Mouse (Mus musculus) ES-E14 (cell line): ENCODE measurements around the gene Ano6. TPM values are rescaled to one million over a fixed set of nuclear protein-coding genes. Genes with fewer than 3 reads are reported as not detected.

Source experiments
- DNase-seq: peaks from one replicate; pipeline ENCODE4 v3.0.0-alpha.2; 2013; ENCODE audit warnings: low read depth, low spot score
- H3K27ac ChIP-seq: 2 replicates; pipeline ENCODE4 v1.5.1; 2012; ENCODE audit warnings: low read depth, mild to moderate bottlenecking, low read length, moderate library complexity, mixed read lengths; ENCODE audit not compliant: poor library complexity, insufficient read depth, severe bottlenecking
- H3K36me3 ChIP-seq: 2 replicates; pipeline ENCODE4 v1.6.1; 2012; ENCODE audit warnings: mild to moderate bottlenecking, low read length, moderate library complexity, mixed read lengths; ENCODE audit not compliant: control insufficient read depth, poor library complexity, insufficient read depth, severe bottlenecking
- H3K4me1 ChIP-seq, 2 experiments: fragments of 150-350 bp in 1 of 2; sonication (generic) in 1 of 2; 2 replicates each; pipeline ENCODE4 v1.6.1; 2012; ENCODE audit warnings: low read length in 2 of 2, mild to moderate bottlenecking in 1 of 2, mixed read lengths in 1 of 2; ENCODE audit not compliant: control insufficient read depth in 2 of 2, insufficient read depth in 2 of 2, poor library complexity in 1 of 2
- H3K4me3 ChIP-seq, 2 experiments: fragments of 150-350 bp in 1 of 2; sonication (generic) in 1 of 2; 2 replicates each; pipeline ENCODE4 v1.5.1; 2012; ENCODE audit warnings: low read length in 2 of 2, low read depth in 1 of 2, mild to moderate bottlenecking in 1 of 2, mixed read lengths in 1 of 2; ENCODE audit not compliant: insufficient read depth in 1 of 2, poor library complexity in 1 of 2, severe bottlenecking in 1 of 2
- H3K9ac ChIP-seq: 2 replicates; pipeline ENCODE4 v1.6.1; 2012; ENCODE audit warnings: low read depth, mild to moderate bottlenecking, low read length, mixed read lengths; ENCODE audit not compliant: poor library complexity, insufficient read depth, severe bottlenecking
- H3K9me3 ChIP-seq: fragments of 150-350 bp; sonication (generic); 2 replicates; pipeline ENCODE4 v1.6.1; 2012; ENCODE audit warnings: low read depth, mild to moderate bottlenecking, low read length; ENCODE audit not compliant: control insufficient read depth, insufficient read depth
- CHD2 ChIP-seq: IDR thresholded peaks from 2 replicates; pipeline ENCODE4 v1.6.1; 2014; ENCODE audit warnings: mild to moderate bottlenecking, low read depth, low read length, inconsistent platforms
- HCFC1 ChIP-seq: IDR thresholded peaks from 2 replicates; pipeline ENCODE4 v1.6.1; 2012; ENCODE audit warnings: low read length, inconsistent platforms, borderline replicate concordance; ENCODE audit not compliant: insufficient read depth
- MAFK ChIP-seq: IDR thresholded peaks from 2 replicates; pipeline ENCODE4 v1.6.1; 2014; ENCODE audit warnings: mild to moderate bottlenecking, low read depth, low read length, inconsistent platforms; ENCODE audit not compliant: insufficient read depth
- ZC3H11A ChIP-seq: IDR thresholded peaks from 2 replicates; pipeline ENCODE4 v1.6.1; 2012; ENCODE audit warnings: low read depth, mild to moderate bottlenecking, inconsistent platforms, low read length, borderline replicate concordance
- ZNF384 ChIP-seq: IDR thresholded peaks from 2 replicates; pipeline ENCODE4 v1.6.1; 2012; ENCODE audit warnings: low read depth, low read length, inconsistent platforms
- in situ Hi-C, 2 experiments: fragments of 600-800 bp; cut with MboI; formaldehyde crosslinking; loops; one replicate each; pipeline ENCODE4 v1.15.1; 2025; ENCODE audit warnings: low sequenced_read_pairs in 2 of 2, inconsistent platforms in 1 of 2; ENCODE audit not compliant: unreplicated experiment in 2 of 2
- total RNA-seq: library from RNA; depleted of rRNA; stranded (reverse); fragments of 300-350 nt; gene quantifications from 2 replicates; pipeline ENCODE4 v1.2.3, GENCODE M21; 2012

Ano6 gene
- total RNA-seq, 1 experiment: 48.6 TPM

GRCm38 (mm10) chr15:95758696-95759434, 31.8 kb upstream of the Ano6 start:
- Histone ChIP-seq H3K9me3 (no peaks in the 10 kb centered on the region), H3K27ac (no peak overlapping the region), H3K4me1 (no peaks in the 10 kb centered on the region; a peak in 1 of 4 replicates), H3K4me3 (no peak overlapping the region), H3K9ac (no peak overlapping the region), H3K36me3 (no peaks in the 10 kb centered on the region)
- TF ChIP-seq ZC3H11A: no peak
- TF ChIP-seq CHD2: no peak
- TF ChIP-seq MAFK: no peak
- TF ChIP-seq ZNF384: no peak
- TF ChIP-seq HCFC1: no peak
- in situ Hi-C loops: no loop called here
- no peak for DNase-seq

GRCm38 (mm10) chr15:95759857-95760256, 30.8 kb upstream of the Ano6 start:
- Histone ChIP-seq H3K27ac (no peak overlapping the region), H3K4me1 (no peaks in the 10 kb centered on the region; a peak in 1 of 4 replicates), H3K36me3 (no peaks in the 10 kb centered on the region), H3K4me3 (no peak overlapping the region), H3K9me3 (no peaks in the 10 kb centered on the region), H3K9ac (no peak overlapping the region)
- DNase-seq: no peak
- in situ Hi-C loops: no loop called here
- TF ChIP-seq MAFK (no peak), ZNF384 (no peak), CHD2 (no peak), HCFC1 (no peak), ZC3H11A (no peak)

- in situ Hi-C loops: no loop called here
- Histone ChIP-seq H3K36me3 (no peaks in the 10 kb centered on the region), H3K27ac (no peak overlapping the region), H3K4me1 (no peaks in the 10 kb centered on the region; a peak in 1 of 4 replicates), H3K9me3 (no peaks in the 10 kb centered on the region), H3K9ac (no peak overlapping the region), H3K4me3 (no peak overlapping the region)
- TF ChIP-seq HCFC1: no peak
- TF ChIP-seq CHD2: no peak
- TF ChIP-seq ZNF384: no peak
- no peak for TF ChIP-seq ZC3H11A
- no peak for TF ChIP-seq MAFK
- DNase-seq: no peak
Observed at GRCm38 (mm10) chr15:95761420-95761819, 29.2 kb upstream of the Ano6 start.

GRCm38 (mm10) chr15:95762661-95763303, 27.9 kb upstream of the Ano6 start:
- Histone ChIP-seq H3K4me1 (no peaks in the 10 kb centered on the region; a peak in 1 of 4 replicates), H3K36me3 (no peaks in the 10 kb centered on the region), H3K9ac (no peak overlapping the region), H3K9me3 (no peaks in the 10 kb centered on the region), H3K4me3 (no peak overlapping the region), H3K27ac (no peak overlapping the region)
- in situ Hi-C loops: no loop called here
- peak; percentile 63 for DNase-seq
- TF ChIP-seq ZC3H11A: peak; percentile 88; the same call in 1 of the 2 replicates
- no peak for TF ChIP-seq ZNF384
